Mouse (Mus musculus): Measurements from ENCODE around the gene Gm20388.
"Not testable (repeated sequence)": the region's sequence is repeated elsewhere in the genome, so short reads cannot be mapped to it uniquely, and the experiment has no call there.

The Gm20388 gene

DNA sequence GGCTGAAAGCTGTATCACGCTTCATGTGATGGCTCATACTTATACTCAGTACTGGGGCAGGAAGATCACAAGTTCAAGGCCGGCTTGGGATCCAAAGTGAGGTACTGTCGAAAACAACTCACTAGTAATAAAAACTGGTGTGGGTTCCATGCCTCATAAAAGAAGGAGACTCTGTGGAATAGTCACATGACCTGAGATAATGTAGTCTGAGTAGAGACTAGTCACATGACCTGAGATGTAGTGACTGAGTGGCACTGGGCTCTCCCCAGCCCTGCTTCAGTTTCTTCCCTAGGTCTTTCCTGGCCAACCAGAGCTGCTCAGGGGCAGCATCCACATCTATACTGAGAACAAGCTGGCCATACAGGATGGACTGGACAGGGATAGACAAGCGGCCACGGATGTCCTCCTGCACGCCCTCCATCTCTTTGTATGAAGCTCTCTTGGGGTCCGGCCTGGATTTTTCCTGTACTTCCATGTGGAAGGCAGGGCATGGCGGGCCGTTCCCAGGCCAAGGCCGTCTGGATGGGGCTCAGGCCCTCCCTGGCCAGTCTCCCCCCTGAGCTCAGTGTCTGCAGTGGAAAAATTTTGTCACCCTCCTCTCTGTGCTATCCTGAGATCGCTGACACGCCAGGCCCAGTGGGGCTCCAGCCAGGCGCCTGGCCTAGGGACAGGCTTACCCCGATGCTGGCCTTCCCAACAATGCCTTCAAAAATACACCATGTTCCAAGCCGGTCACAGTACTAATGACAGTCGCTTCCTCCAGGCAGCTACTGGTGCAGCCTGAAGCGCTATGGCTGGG, 2713.4 kb downstream of the Gm20388 start:
- no peak for DNase-seq (ENCODE audit: low spot score)

GRCm38 (mm10) chr8:122624653-122625052, 2714.0 kb downstream of the Gm20388 start:
- no peak for DNase-seq (ENCODE audit: low spot score)

- DNase-seq (ENCODE audit: low spot score), result no peak
These were observed 2715.2 kb downstream of the Gm20388 start for GRCm38 (mm10) chr8:122625811-122626210.

GRCm38 (mm10) chr8:122626896-122627295, 2716.3 kb downstream of the Gm20388 start:
- DNase-seq (ENCODE audit: low spot score), result no peak

GRCm38 (mm10) chr8:122629388-122629787, 2718.7 kb downstream of the Gm20388 start:
- no peak for DNase-seq (ENCODE audit: low spot score)

DNA sequence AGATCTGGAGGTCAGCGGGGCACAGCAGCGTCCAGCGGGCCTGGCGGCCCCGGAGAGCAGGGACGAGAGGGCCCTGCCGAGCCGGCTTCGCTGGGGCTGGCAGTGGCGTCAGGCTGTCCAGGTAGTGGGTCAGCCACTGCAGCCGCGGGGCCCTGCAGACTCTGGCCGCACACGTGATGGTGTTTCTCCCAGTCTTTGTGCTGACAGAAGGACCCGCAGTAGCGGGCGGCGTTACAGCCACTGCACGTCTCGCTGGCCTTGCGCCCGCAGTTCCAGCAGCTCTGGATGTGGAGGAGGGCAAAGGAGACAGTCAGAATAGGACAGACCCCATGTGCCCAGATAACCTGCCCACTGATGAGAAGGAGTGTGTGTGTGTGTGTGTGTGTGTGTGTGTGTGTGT, 2720.1 kb downstream of the Gm20388 start:
- DNase-seq (ENCODE audit: low spot score), result no peak

DNA sequence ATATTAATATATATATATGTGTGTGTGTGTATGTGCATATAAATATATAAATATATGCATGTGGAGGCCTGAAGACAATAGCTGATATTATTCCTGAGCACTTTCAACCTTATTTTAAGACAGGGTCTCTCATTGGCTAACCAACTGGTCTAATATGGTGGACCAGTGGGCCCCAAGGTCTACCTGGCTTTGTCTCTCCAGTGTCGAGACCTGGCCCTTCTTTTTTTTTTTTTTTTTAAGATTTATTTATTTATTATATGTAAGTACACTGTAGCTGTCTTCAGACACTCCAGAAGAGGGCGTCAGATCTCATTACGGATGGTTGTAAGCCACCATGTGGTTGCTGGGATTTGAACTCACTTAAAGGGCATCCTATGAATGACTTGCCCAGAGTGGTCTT, 2721.5 kb downstream of the Gm20388 start:
- DNase-seq (ENCODE audit: low spot score), result not testable (repeated sequence)

- DNase-seq (ENCODE audit: low spot score), result no peak
These were observed 2722.6 kb downstream of the Gm20388 start for GRCm38 (mm10) chr8:122633205-122633604.

- no peak for DNase-seq (ENCODE audit: low spot score)
These were observed 2725.5 kb downstream of the Gm20388 start for GRCm38 (mm10) chr8:122635878-122636802.

- no peak for DNase-seq (ENCODE audit: low spot score)
These were observed 2726.1 kb downstream of the Gm20388 start for GRCm38 (mm10) chr8:122636803-122637175.

- DNase-seq (ENCODE audit: low spot score), result no peak
These were observed 2726.6 kb downstream of the Gm20388 start for GRCm38 (mm10) chr8:122637230-122637629.

GRCm38 (mm10) chr8:122638601-122639000, 2728.0 kb downstream of the Gm20388 start:
- no peak for DNase-seq (ENCODE audit: low spot score)

DNA sequence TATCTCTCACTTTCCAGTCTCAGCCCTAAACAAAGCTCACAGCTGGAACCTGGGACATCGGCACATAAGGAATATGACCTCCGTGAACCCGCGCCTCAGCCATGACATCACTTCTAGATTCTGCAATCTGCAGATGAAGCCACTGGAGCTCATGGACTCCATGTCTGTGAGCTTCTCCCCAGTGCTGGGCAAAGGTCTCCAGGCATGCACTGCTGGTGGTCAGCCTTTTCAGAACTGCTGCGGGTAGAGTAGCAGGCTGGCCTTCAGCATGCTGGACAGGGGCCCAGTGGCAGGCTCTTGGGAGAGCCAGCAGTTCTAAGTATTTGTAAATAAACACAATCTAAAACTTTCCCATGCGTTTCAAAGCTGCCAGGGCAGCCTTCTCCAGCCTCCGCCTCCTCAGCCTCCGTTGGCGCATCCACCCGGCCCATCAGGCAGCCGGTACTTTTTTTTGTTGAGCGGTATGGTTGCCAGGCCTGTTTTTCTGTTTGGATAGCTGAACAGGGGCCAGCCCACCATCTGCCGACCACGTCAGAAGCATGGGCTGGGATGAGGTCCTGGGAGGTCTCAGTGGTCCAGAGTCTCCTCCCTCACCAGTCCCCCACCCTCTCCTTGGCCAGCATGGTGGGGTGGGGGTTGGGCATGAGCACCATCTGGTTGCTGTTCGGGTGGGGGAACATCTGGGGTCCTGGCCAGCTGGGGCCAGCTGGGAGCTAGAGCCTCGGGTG, 2729.0 kb downstream of the Gm20388 start:
- DNase-seq (ENCODE audit: low spot score), result no peak

GRCm38 (mm10) chr8:122640825-122641224, 2730.2 kb downstream of the Gm20388 start:
- DNase-seq (ENCODE audit: low spot score), result no peak

GRCm38 (mm10) chr8:122641406-122641805, 2730.8 kb downstream of the Gm20388 start:
- no peak for DNase-seq (ENCODE audit: low spot score)

GRCm38 (mm10) chr8:122642071-122642470, 2731.4 kb downstream of the Gm20388 start:
- DNase-seq (ENCODE audit: low spot score), result no peak

DNA sequence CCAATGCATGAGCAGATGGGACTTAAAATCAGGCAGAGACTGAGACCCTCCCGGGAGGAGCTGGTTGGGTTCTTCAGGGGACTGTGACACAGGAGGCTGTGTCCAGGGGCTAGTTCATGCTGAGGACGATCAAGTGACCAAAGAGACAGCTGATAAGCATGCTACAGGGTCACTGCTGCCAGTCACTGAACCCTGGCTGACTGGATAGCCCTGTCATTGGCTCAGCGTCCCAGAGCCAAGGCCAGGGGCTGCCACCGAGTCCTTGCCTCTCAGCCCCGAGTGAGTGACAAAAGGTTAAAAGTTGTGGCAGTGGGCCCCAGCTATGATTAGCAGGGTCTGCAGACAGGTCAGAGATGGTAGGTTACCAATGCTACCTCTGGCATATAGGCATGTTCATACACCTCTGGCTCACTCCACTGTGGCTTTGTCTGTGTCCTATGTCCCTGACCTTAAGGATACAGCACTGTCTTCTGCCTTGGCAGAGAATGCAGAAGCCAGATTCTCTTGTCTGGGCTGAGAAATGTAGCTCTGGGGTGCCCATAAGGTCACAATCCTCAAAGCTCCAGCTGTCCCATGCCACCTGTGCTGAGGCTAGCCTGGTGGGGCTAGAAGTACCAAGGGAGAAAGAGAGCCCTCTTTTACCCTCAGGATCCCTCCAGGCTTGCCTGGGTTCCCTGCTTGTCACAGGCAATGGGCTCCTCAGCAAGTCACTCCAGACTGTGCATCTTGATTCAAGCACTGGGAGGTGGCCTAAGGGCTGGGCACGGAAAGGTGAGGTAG, 2733.7 kb downstream of the Gm20388 start:
- DNase-seq (ENCODE audit: low spot score), result no peak

GRCm38 (mm10) chr8:122646337-122646736, 2735.7 kb downstream of the Gm20388 start:
- DNase-seq (ENCODE audit: low spot score), result no peak

GRCm38 (mm10) chr8:122648192-122648970, 2737.7 kb downstream of the Gm20388 start:
- DNase-seq (ENCODE audit: low spot score), result no peak

- no peak for DNase-seq (ENCODE audit: low spot score)
These were observed 2740.8 kb downstream of the Gm20388 start for GRCm38 (mm10) chr8:122651326-122651921.

All from T-cell, adult 2 months (primary cell).